ENCODE assay signal across 29 mouse cellular contexts in the genomic region with DNA sequence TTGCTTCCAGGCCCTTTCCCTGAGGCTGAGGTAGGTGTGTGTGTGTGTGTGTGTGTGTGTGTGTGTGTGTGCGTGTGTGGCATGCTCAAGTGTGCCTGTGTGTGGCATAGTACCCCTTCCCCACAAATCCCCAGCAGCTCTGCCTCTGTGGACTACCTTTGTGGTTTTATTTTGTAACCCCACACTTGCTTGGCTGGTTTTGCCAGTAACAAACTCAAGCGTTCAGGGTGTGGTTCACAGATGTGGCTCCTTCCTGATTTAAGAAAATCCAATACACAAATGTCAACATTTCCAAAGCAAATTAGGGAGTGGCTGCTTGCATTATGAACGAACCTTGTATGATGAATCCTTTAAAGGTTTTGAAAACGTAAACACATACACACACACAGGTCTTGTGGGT. TPM values are rescaled to one million over a fixed set of nuclear protein-coding genes. Genes with fewer than 3 reads are reported as not detected.
DNase-seq lines count a peak whose midpoint lies in the region; ATAC-seq and TF ChIP-seq lines count a peak whose summit lies in the region.
"Had no signal": no experiment of that assay in that cellular context is flagged by ENCODE, and none has a peak within 500 bp of the region (broad histone marks: within the 10 kb centered on the region; RNA-seq: fewer than 3 reads in every experiment).

No protein-coding gene starts in this region.

- no peak for TF ChIP-seq EP300 in ES-Bruce4 (IDR thresholded peaks at IDR 0.05; ENCODE audit: insufficient read depth, low read depth, low read length)

- no peaks in the 10 kb centered on the region for H3K27me3 ChIP-seq in ES-Bruce4 (ENCODE audit: control insufficient read depth, insufficient read depth, low read length, poor library complexity, severe bottlenecking)
- H3K27me3 ChIP-seq in stomach, embryonic 14.5 days (ENCODE audit: control insufficient read depth, insufficient read depth, low read length) = no peaks in the 10 kb centered on the region
- H3K27me3 ChIP-seq: forebrain, embryonic 13.5 days; hindbrain, embryonic 13.5 days; limb, embryonic 13.5 days; liver, embryonic 12.5 days; neural tube, embryonic 15.5 days had no signal

- no peak for TF ChIP-seq POLR2A in ES-Bruce4 (IDR thresholded peaks at IDR 0.05; ENCODE audit: insufficient read depth, low read length)

- in situ Hi-C loops in ES-E14 (cut with MboI; ENCODE audit: low sequenced_read_pairs in 2 of 2, unreplicated experiment in 2 of 2) = no loop called here

- no peak for TF ChIP-seq CTCF in ES-Bruce4 (IDR thresholded peaks at IDR 0.05; ENCODE audit: low read depth, low read length)

- peak; percentile 69 to 75 for DNase-seq in lung, adult 18-20 months
- no peak for DNase-seq in lung, postnatal 4 days
- DNase-seq in ES-E14 (ENCODE audit: low read depth, low spot score) = no peak
- DNase-seq in cerebellum, adult 11 months = no peak
- DNase-seq in adrenal gland, postnatal 4 days (ENCODE audit: low spot score in 2 of 2) = no peak
- DNase-seq: adrenal gland, adult 8-10 months; B cell, adult 2 months; cerebellum, adult 9-10 months; embryo, embryonic 11 days; gastrocnemius, postnatal 25 days; heart, adult 11 months; heart, postnatal 4 days; kidney, adult 2 months; kidney, postnatal 36 days; liver, postnatal 0 days; midbrain, embryonic 14.5 days; retina, postnatal 1 day; right cerebral cortex, postnatal 14 days had no signal

- WGBS in stomach, embryonic 14.5 days = 77% methylated on average over 4 of the region's 4 CpGs

- H3K27ac ChIP-seq in ES-Bruce4 (ENCODE audit: insufficient read depth, low read length) = peak overlapping the region; percentile 49
- peak overlapping the region; percentile 52; the same call in 1 of the 2 replicates for H3K27ac ChIP-seq in ES-E14 (ENCODE audit: insufficient read depth, low read depth, low read length, poor library complexity, severe bottlenecking)
- peak overlapping the region; percentile 72; the same call in 1 of the 2 replicates for H3K27ac ChIP-seq in stomach, embryonic 14.5 days (ENCODE audit: low read length)
- H3K27ac ChIP-seq: forebrain, embryonic 13.5 days; hindbrain, embryonic 13.5 days; layer of hippocampus, adult 2 months; left cerebral cortex, adult 2 months; limb, embryonic 13.5 days; liver, embryonic 12.5 days; neural tube, embryonic 15.5 days had no signal

- no peak overlapping the region for H3K9ac ChIP-seq in ES-Bruce4 (ENCODE audit: low read depth, poor library complexity, severe bottlenecking)
- H3K9ac ChIP-seq in ES-E14 (ENCODE audit: insufficient read depth, low read depth, low read length, poor library complexity, severe bottlenecking) = no peak overlapping the region
- H3K9ac ChIP-seq in stomach, embryonic 14.5 days (replicated peaks; ENCODE audit: low read depth, low read length) = no peak overlapping the region
- H3K9ac ChIP-seq: forebrain, embryonic 13.5 days; hindbrain, embryonic 13.5 days; limb, embryonic 13.5 days; liver, embryonic 12.5 days; liver, postnatal 0 days; neural tube, embryonic 15.5 days had no signal

- H3K4me3 ChIP-seq in ES-Bruce4 (ENCODE audit: low read depth, low read length) (no peak overlapping the region), ES-E14 (ENCODE audit: insufficient read depth in 1 of 2, low read depth in 1 of 2, low read length in 2 of 2, poor library complexity in 1 of 2, severe bottlenecking in 1 of 2) (no peak overlapping the region)
- H3K4me3 ChIP-seq in stomach, embryonic 14.5 days (ENCODE audit: low read depth, low read length) = no peak overlapping the region
- H3K4me3 ChIP-seq: forebrain, embryonic 13.5 days; hindbrain, embryonic 13.5 days; layer of hippocampus, adult 2 months; left cerebral cortex, adult 2 months; limb, embryonic 13.5 days; liver, embryonic 12.5 days; neural tube, embryonic 15.5 days had no signal

- ATAC-seq in stomach, embryonic 14.5 days (ENCODE audit: insufficient number of reproducible peaks, insufficient read depth, low FRiP score, low read depth) = peak; percentile 66
- ATAC-seq: forebrain, embryonic 13.5 days; liver, embryonic 12.5 days; liver, postnatal 0 days had no signal

- H3K4me1 ChIP-seq in ES-Bruce4 (ENCODE audit: control insufficient read depth, insufficient read depth, low read length) = peaks cover 4% of the 10 kb centered on the region
- H3K4me1 ChIP-seq in ES-E14 (ENCODE audit: control insufficient read depth in 2 of 2, insufficient read depth in 2 of 2, low read length in 2 of 2, poor library complexity in 1 of 2) = peaks cover 9 to 24% of the 10 kb centered on the region in 2 experiments
- H3K4me1 ChIP-seq in stomach, embryonic 14.5 days (ENCODE audit: control insufficient read depth, insufficient read depth, low read length) = peaks cover 3% of the 10 kb centered on the region; the same call in 1 of the 2 replicates
- H3K4me1 ChIP-seq: forebrain, embryonic 13.5 days; hindbrain, embryonic 13.5 days; neural tube, embryonic 15.5 days had no signal

- no peaks in the 10 kb centered on the region for H3K9me3 ChIP-seq in ES-Bruce4 (replicated peaks; ENCODE audit: control insufficient read depth, insufficient read depth, low read length, poor library complexity, severe bottlenecking)
- H3K9me3 ChIP-seq in ES-E14 (ENCODE audit: control insufficient read depth, insufficient read depth, low read depth, low read length) = no peaks in the 10 kb centered on the region
- H3K9me3 ChIP-seq in stomach, embryonic 14.5 days (ENCODE audit: control insufficient read depth, low read depth, low read length) = no peaks in the 10 kb centered on the region
- H3K9me3 ChIP-seq: forebrain, embryonic 13.5 days; G1E; hindbrain, embryonic 13.5 days; limb, embryonic 13.5 days; liver, embryonic 12.5 days; neural tube, embryonic 15.5 days had no signal

- no peak overlapping the region for H3K4me2 ChIP-seq in stomach, embryonic 14.5 days (replicated peaks; ENCODE audit: low read depth, low read length)
- H3K4me2 ChIP-seq: forebrain, embryonic 13.5 days; heart, embryonic 11.5 days; hindbrain, embryonic 13.5 days; limb, embryonic 13.5 days; liver, embryonic 12.5 days; neural tube, embryonic 15.5 days had no signal

- H3K36me3 ChIP-seq in ES-Bruce4 (ENCODE audit: control insufficient read depth, insufficient read depth, low read length, poor library complexity, severe bottlenecking) (no peaks in the 10 kb centered on the region), ES-E14 (ENCODE audit: control insufficient read depth, insufficient read depth, low read length, poor library complexity, severe bottlenecking) (no peaks in the 10 kb centered on the region)
- no peaks in the 10 kb centered on the region for H3K36me3 ChIP-seq in stomach, embryonic 14.5 days (ENCODE audit: control insufficient read depth, insufficient read depth, low read length)
- H3K36me3 ChIP-seq: G1E; hindbrain, embryonic 13.5 days; limb, embryonic 13.5 days; liver, embryonic 12.5 days; neural tube, embryonic 15.5 days had no signal

TF ChIP-seq in ES-E14, 5 proteins besides CTCF, POLR2A, EP300 and RAD21:
- TF ChIP-seq MAFK (IDR thresholded peaks at IDR 0.05; ENCODE audit: insufficient read depth, low read depth, low read length) (no peak), ZNF384 (IDR thresholded peaks at IDR 0.05; ENCODE audit: low read depth, low read length) (no peak), ZC3H11A (IDR thresholded peaks at IDR 0.05; ENCODE audit: borderline replicate concordance, low read depth, low read length) (no peak), HCFC1 (IDR thresholded peaks at IDR 0.05; ENCODE audit: borderline replicate concordance, insufficient read depth, low read length) (no peak), CHD2 (IDR thresholded peaks at IDR 0.05; ENCODE audit: low read depth, low read length) (no peak)

RNA-seq across cellular contexts. Expression of a gene that starts 8.9 kb away (rescaled TPM):
- polyA plus RNA-seq in ES-Bruce4 (2011; ENCODE audit: insufficient read depth, insufficient read length, low read depth, missing spikeins) = 171 TPM in 2 replicates
- total RNA-seq in ES-E14 (2012; rRNA removed) = 78.0 and 85.7 TPM in 2 replicates
- polyA plus RNA-seq in stomach, embryonic 14.5 days (2014; fragmentation: Nextera tagmentation; extraction: Ambion mirVana) = 110 and 121 TPM in 2 replicates
- total RNA-seq in adrenal gland, postnatal 4 days (2021) = 10 to 100 TPM; 90.2 to 94.9 TPM

RNA-seq across cellular contexts. Expression of a gene that starts 15.7 kb away (rescaled TPM):
- 541 and 557 TPM in 2 replicates for polyA plus RNA-seq in ES-Bruce4 (2011; ENCODE audit: insufficient read depth, insufficient read length, low read depth, missing spikeins)
- total RNA-seq in ES-E14 (2012; rRNA removed) = 317 and 391 TPM in 2 replicates
- 593 and 674 TPM in 2 replicates for polyA plus RNA-seq in stomach, embryonic 14.5 days (2014; fragmentation: Nextera tagmentation; extraction: Ambion mirVana)
- 100 to 1,000 TPM; 235 to 271 TPM for total RNA-seq in adrenal gland, postnatal 4 days (2021)

Comparison
In these comparisons a context has a peak if more than half of its experiments do, and no peak if none do; other contexts are left out.
1. DNase-seq: peak in lung, adult 18-20 months (2 of 2); none in lung, postnatal 4 days (0 of 2), ES-E14 (single experiment), cerebellum, adult 11 months (single experiment) and adrenal gland, postnatal 4 days (0 of 2).
2. Peak in every context shown above with its lines, with median percentiles within 50 percentile points of each other: H3K27ac ChIP-seq.